Mouse (Mus musculus): ENCODE measurements around the gene Apba2.

Gene Apba2

DNA sequence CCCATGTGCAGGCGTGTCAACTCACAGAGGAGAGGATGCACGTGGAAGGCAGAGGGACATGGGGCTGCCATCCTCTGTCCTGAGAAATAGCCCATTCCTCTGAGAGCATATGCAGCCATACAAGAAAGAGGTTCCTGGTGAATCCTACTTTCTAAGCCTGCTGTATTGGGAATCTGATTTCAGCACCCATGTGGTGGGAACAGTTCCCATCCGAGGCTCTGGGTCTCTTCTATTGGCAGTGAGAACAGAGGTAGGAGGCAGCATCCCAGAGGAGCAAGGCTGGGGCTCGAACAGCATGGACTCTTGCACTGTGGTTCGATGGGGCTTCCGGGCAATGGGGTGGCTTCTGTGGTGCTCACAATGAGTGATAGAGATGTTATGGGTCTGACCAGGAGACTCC lies 93.8 kb downstream of the Apba2 start:
- no peak for DNase-seq

DNA sequence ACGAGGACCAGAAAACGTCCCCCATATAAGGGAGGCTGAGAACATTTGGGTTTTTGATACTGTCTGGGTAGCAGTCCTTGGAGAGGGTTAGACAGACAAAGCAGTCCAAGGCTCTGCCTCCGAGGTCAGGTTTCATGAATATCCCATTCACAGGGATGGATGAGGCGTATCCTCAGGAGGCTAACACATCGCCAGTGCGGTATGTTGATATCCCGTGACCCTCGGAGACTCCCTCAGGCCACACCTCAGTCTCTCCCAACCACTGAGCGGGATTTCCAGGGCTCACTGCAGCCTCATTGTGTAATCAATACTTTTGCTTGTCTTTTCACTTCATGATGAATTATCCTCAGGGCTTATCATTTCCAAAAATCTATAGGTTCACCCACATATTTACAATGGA lies 95.1 kb downstream of the Apba2 start:
- DNase-seq, result no peak

DNA sequence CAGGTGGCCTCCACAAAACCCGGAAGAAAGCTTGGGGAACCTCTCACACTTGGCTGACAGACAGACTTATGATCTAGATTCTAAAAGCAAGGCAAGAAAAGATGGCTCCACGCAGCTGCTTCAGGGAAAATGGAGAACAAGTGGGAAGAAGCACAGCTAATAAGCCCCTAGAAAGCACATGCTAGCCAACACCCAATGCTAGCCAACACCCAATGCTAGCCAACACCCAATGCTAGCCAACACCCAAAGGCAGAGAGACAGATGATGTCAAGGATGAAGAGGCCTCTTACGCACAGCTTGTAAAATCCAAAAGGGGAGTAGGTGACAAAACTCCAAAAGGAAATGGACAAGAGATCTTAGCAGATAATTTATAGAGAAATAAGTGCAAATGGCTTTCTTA lies 108.4 kb downstream of the Apba2 start:
- DNase-seq, result no peak

DNA sequence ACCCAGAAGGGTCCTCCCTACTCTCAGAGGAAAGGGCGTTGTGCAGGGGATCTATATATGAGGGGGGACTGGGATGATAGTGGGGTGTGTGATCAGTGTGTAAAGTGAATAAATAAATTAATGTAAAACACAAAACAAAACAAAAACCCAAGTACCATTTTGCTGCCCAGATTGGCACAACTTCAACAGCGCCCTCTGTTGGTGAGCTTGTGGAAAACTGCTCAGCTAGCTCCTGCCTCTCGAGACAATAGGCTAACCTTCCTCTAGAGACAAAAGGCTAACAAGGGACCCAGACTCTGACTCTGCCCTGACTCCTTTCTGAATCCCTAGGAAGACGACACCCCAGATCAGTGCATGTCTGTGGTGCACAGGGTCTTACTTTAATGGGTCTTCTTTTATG lies 109.4 kb downstream of the Apba2 start:
- DNase-seq, result peak; percentile 15

DNA sequence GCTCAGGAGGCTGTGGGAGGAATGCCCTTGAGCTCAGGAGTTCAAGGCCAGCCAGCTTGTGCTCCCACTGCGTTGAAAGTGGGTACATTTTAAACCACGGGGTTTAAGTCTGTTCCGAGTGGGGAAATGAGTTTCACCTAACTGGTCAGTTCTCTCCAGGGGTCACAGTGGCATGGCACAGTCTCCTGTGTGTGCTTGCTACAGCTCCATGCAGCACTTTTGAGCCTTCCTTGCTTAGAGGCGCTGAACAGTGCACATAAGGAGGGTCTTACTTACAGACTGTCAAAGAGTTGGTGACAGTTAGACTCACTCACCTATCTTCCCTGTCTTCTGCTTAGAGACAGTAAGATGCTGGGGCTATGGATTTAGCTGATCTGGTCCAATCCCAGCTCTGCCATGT lies 117.8 kb downstream of the Apba2 start:
- DNase-seq, result no peak

DNA sequence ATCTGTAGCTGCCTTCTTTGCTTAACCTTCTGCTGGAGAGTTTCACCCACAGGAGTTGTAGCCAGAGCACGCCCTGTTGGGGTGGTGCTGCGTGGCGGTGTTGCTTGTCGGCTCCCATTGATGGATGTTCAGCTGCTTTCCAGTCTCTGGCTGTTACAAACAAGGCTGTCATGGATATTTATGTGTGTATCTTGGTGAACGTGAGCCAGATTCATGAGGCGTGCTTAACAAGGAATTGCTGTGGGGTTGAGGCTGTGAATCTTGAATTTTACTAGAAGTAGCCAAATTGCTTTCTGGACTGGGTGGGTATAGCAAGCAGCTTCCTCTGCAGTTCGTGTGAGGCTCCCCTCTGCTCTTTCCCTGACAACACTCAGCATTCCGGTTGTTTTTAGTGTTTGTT lies 125.0 kb downstream of the Apba2 start:
- no peak for DNase-seq

DNA sequence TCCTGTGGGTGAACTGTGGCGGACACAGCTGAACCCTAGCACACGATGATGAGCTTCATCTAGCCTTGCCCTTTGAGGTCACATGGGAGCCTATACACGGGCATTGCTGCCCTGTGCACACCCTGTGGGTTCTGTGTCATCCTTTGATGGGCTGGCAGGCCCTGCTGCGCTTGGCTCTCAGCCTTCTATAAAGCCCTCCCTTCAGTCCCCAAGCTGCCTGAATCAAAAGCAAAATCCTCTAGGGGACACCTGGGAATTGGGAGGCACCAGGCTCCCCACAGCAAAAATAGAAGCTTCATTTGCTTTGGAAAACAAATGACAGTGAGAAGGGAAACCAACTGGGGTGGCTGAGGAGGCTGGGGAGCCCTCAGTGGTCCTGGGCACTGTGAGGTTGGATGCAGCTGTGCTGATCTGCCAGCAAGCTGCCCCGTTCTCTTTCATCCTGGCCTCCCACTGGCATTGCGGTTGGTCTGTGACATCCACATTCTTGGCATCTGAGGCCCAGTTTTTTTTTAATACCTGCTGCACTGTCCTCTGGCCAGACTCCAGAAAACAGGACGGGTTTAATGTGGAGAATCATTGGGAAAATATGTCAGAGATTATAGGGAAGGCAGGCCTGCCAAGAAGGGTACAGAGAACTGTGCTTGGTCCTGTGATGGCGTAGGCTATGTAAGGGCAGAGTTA lies 126.6 kb downstream of the Apba2 start:
- DNase-seq, result no peak

DNA sequence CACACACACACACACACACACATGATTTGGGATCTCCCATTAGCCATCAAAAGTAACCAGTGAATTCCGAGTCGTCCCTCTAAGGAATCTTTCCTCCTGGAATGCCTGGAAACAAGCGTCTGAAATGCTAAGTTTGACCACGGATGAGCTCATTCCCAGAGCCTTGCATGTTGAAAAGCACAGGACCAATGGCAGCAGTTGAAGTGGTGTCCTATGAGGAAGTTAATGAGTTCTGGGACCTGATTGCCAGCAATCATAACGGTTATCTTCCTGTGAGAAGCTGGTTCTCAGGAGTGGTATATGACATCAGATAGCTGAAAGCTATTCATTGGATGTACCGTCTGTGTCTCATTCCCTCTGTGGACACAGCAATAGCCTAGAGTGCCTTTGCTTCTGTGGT lies 129.2 kb downstream of the Apba2 start:
- DNase-seq, result no peak

DNA sequence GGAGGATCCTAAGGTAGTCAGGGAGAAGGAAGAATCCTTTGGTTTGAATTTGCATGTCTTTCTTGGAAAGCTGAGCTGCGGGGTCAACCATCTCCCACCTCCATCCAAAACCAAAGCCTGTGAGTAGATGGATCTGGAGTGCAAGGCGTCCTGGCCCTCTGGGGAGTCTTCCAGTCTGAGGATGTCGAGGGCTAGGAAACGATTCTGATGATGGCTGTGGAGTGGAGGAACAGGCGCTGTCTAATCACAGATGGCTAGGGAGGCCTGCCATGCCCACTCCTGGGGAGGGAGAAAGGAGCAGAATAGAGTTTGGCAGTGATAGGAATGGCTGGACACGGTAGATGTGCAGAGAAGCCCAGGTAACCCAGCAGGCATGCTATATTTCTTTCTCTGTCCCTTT lies 129.6 kb downstream of the Apba2 start:
- DNase-seq, result no peak

DNA sequence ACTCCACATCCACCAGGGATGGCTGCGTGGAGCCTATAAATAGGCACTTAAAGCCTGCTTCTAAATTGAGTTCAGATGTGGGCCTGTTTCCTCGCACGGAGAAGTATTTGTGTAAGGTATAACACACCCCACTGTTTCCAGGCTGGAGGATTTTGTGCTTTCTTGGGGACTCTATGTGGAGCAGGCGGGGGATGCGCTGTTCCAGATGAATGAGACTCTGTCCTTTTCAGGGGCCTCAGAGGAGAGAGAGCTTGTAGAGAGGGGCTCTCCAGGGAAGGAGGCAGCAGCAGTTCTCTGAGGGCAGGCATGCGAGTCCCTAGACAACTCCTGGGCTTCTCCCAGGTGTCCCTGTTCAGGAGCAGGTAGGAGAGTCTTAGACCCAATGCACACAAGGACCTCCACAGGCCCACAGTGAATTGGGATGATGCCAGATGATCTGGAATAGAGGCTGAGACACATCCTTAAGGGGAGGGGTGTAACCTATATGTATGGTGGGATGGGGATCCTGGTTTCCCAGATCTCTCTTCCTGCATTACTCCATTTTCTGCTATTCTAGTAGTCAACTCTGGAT lies 130.4 kb downstream of the Apba2 start:
- no peak for DNase-seq

DNA sequence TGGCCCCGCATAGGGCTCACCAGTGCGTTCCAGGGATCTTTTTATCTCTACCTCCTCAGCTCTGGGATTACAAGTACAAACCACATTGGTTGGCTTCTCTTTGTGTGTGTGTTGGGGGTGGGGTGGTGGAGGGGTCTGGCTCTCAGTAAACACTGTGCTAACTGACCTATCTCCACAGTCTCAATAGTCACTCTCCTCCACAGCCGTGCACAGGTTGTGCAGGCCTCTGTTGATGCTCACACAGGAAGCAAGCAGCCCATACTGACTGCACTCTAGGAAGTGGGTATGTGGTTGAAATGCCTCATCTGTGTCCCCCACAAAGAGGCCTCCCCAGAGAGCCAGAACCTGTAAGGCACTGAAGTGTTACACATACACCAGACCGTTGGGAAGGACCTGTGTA lies 131.7 kb downstream of the Apba2 start:
- no peak for DNase-seq

DNA sequence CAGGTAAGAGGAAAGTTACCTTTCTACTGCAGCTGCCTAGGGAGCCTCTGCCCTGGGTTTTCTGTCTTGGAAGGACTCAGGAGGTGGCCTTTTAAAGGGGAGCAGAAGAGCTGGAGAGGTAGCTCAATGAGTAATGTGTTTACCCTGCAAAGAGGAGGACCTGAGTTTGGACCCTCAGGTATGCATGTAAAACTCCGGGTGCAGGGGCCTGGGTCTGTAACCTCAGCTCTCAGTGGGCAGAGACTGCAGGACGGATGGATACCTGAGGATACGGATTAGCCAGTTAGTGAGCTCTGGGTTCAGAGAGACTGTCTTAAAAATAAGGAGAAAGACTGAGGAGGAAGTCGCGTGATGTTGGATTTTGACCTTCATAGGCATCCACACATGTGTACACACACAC lies 132.4 kb downstream of the Apba2 start:
- no peak for DNase-seq

DNA sequence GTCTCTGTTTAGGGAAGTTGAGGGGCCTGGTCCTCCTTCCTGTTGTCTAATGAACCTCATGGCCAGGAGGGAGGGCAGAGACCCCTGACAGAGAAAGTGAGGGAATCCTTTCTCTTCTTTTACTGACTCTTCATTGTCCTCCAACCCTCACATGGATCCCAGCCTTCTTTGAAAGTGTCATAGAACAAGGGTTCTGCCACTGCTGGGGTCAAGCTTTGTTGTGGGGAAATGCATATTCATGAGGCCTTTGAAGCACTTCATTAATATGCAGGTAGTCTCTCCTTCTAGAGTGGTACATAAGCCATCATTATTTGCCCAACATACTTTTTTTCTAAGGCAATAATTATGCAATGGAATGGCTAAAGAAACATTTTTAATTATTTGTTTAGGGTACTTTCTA lies 133.0 kb downstream of the Apba2 start:
- no peak for DNase-seq

DNA sequence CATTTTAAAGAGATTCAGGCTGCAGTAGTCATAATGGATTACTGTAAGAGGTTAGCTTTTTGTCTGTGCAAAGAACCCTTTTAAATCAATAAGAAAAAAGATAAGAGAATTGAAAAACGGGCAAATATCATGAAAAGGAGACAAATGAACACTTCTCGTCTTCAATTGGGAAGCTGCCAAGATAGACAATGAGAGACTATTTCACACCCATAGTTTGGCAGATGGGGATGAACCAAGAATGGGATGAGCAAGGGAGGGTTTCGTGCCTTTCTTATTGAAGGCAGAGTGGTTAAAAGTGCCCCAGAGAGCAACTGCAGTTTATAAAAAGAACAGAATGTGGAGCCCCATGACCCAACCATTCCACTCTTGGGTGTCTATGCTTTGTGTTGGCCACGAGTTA lies 137.4 kb downstream of the Apba2 start:
- DNase-seq, result no peak

DNA sequence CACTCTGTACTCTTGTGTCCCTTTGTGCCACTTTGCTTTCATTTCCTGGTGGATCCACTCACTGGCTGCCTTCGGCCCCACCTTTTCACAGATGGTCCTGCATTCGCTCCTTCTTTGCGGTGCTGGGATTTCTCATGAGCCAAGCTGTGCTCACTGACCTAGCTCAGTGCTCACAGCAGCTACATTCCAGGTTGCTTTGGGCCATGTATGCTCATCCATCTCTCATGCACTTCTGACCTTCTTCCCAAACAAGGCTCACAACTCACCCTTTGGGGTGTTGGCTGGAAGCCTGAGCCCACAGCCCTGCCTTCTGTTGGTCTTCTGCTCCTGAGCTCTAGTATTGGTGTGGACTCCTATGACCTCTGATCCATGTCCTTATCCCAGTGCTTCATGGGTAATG lies 139.1 kb downstream of the Apba2 start:
- DNase-seq, result no peak

DNA sequence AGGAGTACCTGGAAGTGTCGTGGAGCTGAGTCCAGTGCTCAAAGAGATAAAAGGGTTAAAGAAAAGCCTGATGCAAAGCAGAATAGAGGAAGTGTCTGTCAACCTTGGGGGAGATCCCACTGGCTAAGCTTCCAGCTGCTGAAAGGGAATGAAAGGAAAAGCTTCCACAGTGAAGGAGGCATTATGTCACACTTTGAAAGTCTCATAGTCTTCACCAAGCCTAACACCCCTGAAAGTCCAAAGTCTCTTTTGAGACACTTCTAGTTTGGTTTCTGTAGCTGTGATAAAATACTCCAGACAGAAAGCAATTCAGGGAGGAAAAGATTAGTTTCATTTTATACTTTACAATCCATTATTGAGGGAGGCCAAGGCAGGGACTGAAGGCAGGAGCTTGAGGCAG lies 141.4 kb downstream of the Apba2 start:
- DNase-seq, result no peak

DNA sequence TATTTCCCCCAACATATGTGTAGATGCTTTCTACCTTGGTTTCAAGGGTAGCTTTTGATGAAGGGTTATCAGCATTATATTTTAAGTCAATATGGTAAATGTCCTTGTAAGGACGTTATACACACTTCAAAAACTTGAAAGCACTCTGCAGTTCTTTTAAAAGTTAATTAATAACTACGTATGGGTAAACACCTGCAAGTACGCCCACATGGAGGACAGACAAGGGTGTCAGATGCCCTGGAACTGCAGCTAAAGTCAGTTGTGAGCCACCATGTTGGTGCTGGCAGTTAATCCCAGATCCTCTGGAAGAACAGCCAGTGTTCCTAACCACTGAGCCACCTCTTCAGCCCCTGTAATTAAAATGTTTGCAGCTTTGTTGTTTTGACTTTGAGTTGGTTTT lies 144.0 kb downstream of the Apba2 start:
- DNase-seq, result no peak

DNA sequence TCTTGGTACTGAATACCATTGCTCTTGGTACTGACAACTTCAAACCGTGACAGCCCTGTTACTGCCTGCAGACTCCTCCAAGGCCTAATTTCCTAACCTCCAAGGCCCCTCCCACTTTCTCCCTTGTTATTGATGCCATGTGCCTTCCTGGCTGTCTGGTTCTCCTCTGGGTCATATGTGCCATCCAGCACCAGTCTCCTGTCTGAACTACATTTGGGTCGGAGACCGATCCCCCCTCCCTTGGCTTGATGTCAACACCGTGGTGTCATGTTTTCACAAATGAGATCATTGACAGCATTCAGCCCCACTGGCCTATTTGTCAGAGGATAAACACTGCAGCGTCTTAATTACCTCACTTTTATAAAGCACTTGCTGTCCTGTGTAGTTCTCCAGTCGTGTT lies 144.5 kb downstream of the Apba2 start:
- DNase-seq, result no peak

DNA sequence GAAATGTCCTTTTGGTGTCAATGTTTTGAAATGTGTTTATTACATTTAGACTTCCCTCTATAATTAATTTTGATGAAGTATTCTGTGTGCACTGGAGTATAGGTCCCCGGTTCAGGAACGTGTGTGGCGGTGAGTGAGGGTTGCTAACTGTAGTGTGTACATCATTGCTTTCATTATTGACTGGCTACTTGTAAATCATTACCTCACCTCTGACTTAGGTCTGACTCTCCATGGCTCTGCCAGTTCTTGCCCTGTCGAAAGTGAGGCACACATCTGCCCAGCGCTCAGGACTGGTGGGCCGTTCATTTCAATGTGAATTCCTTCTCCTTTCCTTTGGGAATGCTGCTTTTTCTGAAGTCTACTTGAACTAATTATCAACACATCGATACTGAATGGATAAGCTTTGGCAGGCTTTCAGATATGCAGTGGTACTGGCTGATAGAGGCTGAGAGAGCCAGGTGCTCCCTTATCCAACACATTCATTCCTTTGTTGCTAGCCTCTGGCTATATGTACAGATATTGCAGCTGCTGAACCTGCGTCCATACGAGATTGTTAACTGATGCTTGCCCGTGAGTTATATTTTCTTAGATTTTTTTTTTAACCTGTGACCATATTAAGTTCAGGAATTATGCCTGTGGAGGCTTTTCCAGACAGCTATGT lies 147.6 kb downstream of the Apba2 start:
- no peak for DNase-seq

DNA sequence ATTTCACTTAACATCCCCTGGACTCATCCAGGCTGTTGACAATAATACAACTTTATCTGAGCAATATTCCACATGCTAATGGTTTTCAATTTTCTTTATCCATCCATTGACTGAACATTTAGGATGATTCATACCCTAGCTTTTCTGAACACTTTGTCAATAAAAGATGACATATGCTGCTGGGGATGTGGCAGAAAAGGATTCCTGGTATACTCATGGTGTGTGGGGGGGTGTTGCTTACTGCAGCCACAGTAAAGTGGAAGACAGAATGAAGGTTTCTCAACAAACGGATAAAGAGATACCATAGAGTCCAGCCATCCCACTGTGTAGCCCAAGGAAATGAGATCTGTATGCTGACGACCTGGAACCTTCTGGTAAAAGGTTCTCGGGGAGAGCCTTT lies 150.5 kb downstream of the Apba2 start:
- no peak for DNase-seq

DNA sequence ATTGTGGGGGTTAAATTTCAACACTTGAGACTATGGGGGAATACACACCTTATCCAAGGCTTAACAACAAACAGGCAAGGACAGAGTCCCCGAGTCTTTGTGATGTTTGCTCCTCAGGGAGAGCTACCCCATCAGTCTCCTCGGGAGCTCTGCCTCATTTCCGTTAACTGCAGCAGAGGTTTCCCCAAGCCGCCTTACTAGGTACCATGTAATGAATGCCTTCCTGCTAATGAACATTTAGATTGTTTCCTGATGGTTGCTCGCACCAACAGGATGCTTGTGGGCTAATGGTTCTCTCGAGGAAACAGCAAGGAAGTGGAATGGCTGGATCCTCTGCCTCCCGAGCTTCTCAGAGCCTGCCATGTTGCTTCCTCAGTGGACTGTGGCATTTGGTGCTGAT lies 155.3 kb downstream of the Apba2 start:
- no peak for DNase-seq

DNA sequence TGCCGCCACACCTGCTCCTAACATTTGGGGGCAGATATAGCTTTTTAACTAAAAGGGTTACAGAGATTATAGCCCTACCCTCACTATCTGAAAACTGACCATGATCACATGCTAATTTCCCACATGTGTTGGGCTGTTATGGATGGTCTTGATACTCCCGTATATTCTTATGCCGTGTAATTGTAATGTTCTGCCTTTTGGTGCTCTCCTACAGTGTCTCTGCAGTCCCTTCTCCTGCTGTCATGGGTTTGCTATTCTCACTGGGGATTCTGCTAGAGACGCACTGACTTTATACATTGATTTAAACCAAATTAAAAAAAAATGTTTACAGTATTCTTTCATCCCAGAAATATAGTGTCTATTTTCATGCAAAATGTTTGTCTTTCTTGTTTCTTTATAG lies 157.4 kb downstream of the Apba2 start:
- no peak for DNase-seq

DNA sequence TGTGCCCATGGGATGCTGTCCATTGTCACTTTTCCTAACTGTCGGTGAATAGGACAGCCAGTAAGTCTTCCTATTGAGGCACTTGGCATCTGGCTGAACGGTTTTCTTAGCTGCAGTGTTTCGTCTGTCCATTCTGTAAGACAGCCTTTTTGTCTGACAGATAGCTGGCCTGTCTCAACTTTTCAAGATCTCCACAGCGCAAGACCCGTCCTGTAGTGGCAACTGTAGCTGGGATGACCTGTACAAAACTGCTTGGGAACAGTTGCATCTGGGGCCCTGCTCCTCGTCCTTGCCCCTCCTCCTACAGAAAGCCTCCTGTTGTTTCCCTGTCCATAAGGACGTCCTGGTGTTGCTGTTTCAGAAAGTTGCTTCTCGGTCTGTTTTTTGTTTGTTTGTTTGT lies 157.8 kb downstream of the Apba2 start:
- no peak for DNase-seq

DNA sequence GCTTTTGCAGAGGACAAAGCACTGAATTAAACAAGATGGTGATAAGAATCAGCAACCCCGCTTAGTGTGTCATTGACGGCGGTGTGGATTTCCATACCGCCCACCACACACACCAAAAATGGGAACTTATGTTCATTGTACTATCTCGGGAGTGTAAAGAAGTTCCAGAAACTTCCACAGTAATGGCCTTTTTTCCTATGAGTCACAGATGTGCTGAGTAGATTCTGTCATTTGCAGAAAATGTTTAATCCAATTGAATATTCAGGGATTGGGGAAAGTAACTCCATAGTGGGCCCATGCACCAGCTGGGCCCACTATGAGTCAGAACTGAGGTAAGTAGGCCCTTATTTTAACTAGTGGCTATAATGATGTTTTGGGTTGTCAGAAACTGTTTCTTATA lies 161.0 kb downstream of the Apba2 start:
- no peak for DNase-seq

DNA sequence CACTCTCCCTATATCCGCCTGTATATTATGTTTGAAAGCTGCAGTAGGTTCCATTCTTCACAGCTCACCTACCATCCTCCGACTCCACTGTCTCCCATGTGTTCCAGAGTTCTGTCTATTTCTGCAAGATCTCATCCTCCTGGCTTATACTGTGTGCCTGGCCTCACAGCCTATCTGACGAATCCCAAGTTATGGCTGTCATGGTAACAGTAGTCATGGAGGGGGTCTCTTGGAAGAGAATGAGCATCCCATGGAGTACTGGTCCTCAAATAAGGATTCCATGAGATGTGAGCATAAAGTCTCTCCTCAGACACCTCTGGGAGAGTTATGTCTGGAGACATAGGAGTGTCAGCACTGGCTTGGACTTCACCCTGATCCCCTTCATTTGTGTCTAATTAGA lies 162.1 kb downstream of the Apba2 start:
- DNase-seq, result no peak

Measured in lung, postnatal 14 days (tissue).